Mouse (Mus musculus): ENCODE results near the gene Zfp536. TPM values are rescaled to one million over a fixed set of nuclear protein-coding genes. Genes with fewer than 3 reads are reported as not detected.

The Zfp536 gene
- polyA plus RNA-seq (2015; fragmentation: Nextera tagmentation; extraction: Ambion mirVana): 35.9 and 36.0 TPM in 2 replicates

DNA sequence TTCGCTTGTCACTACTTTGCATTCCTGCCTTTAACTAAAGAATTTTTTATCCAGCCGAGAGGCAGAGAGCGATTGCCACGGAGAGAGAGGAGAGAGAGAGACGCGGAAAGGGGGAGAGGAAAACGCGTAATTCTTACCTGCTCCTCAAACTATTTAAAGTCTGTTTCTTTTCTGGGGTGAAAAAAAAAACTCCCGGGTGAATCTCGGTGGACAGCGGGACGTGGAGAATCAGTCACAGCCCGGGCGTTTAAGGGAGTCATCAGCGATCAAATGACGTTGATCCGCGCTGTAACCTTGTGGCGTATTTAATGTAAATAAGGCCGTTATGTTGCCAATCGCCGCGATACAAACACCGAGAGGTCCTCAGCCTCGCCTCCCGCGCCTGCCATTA is at the start of gene Zfp536:
Zfp536 (minus strand) TSS at position 330 of the 391 bp plus-strand sequence.
- H3K4me2 ChIP-seq (replicated peaks): peak within 1 kb of the TSS; percentile 99
- H3K36me3 ChIP-seq: no peaks in the 10 kb centered on the region
- peaks cover 39% of the 10 kb centered on the region for H3K4me1 ChIP-seq
- peak within 1 kb of the TSS; percentile 64 for H3K4me3 ChIP-seq
- H3K9me3 ChIP-seq: no peaks in the 10 kb centered on the region
- 0 out of 2 replicates have a peak, but pooled peaks cover 3% of the 10 kb centered on the region for H3K27me3 ChIP-seq
- H3K9ac ChIP-seq (replicated peaks): peak within 1 kb of the TSS; percentile 72
- WGBS: under 1% methylated on average over 27 of the region's 27 CpGs
- ATAC-seq (replicated peaks): no peak
- peak within 1 kb of the TSS; percentile 89 for H3K27ac ChIP-seq (replicated peaks)

DNA sequence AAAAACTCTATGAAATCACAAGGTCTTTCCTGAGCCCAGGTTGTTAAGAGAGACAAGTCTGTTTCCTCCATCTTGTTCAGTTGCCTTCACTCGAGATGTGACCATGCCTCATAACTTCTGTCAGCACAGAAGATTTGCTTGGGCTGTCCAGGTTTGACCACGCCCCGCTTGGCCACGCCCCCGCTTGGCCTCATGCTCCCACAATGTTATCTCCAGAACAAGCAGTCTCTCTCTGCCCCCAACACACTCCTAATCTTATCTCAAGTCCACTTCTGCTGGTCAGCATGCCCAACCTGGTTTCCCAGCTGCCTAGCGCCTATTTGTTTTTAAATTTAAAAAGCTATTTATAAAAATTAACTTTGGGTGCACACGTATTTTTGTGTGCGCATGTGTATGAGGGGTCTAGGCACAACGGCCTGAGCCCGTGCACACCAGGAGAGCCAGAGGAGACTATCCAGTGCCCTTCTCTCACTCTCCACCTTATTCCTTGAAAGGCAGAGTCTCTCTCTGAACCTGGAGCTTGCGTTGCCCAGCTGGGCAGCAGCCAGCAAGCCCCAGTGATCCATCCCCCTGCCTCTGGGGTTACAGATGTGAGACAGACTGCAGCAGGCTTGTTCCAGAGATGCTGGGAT is 47.3 kb upstream of the Zfp536 start:
- WGBS: 89% methylated on average over 11 of the region's 11 CpGs
- Histone ChIP-seq H3K4me2 (replicated peaks) (no peak overlapping the region), H3K27me3 (no peaks in the 10 kb centered on the region), H3K9me3 (no peaks in the 10 kb centered on the region), H3K36me3 (no peaks in the 10 kb centered on the region), H3K27ac (replicated peaks) (no peak overlapping the region), H3K4me3 (no peak overlapping the region), H3K4me1 (no peaks in the 10 kb centered on the region), H3K9ac (replicated peaks) (no peak overlapping the region)
- no peak for ATAC-seq (replicated peaks)

DNA sequence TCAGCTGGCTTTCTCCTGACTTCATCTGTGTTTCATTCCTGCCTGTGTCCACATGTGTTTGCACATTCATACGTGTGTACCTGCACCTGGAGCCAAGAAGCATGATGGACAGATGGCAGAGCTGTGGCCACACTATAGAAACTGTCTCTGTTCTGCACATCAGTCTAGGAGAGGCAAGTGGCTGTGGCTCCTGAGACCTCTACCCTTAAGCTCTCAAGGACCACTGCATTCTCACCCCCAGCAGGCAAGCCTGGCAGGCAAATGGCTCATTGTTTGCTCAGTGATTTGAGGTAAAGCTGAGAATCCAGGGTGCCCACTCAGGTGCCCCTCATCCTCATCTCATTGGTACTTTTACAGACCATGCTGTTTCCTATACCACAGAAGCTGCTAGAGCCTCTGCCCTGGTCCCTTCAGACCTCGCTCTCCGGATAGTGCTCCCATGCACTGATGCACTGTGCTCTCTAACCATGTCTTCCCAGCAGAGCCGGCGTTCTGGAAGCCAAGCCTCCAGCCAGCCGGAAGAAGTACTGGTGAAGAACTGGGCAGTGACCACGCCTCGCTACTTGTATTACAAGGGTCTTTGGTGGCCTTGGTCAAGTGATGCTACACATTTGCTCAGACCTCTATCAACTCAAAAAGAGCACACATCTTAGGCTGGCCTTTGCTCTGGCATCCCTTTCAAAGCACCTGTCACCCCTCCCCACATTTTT is 45.3 kb upstream of the Zfp536 start:
- H3K27me3 ChIP-seq: no peaks in the 10 kb centered on the region
- no peak overlapping the region for H3K9ac ChIP-seq (replicated peaks)
- no peaks in the 10 kb centered on the region for H3K36me3 ChIP-seq
- H3K4me2 ChIP-seq (replicated peaks): no peak overlapping the region
- H3K4me1 ChIP-seq: no peaks in the 10 kb centered on the region
- H3K4me3 ChIP-seq: no peak overlapping the region
- no peak overlapping the region for H3K27ac ChIP-seq (replicated peaks)
- WGBS: 87% methylated on average over 8 of the region's 8 CpGs
- H3K9me3 ChIP-seq: no peaks in the 10 kb centered on the region
- no peak for ATAC-seq (replicated peaks)

DNA sequence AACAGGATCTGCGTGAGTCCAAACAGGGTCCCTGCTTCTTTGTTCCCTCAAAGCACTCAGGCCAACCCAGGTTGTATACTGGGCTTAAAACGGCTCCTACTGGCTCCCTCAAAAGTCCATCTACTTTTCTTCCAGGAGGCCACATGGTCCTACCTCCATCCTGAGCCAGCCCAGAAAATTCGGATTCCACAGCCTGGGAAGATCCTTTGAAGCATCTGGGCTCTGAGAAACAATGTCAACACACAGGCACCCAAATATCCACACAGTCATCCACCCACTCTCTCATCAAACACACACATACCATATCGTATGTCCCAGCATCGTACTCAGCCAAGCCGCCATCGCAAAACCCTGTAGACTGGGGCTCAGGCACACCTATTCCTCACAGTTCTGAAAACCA is 43.5 kb upstream of the Zfp536 start:
- 91% methylated on average over 7 of the region's 7 CpGs for WGBS
- Histone ChIP-seq H3K4me3 (no peak overlapping the region), H3K36me3 (no peaks in the 10 kb centered on the region), H3K4me1 (no peaks in the 10 kb centered on the region), H3K9ac (replicated peaks) (no peak overlapping the region), H3K4me2 (replicated peaks) (no peak overlapping the region), H3K27ac (replicated peaks) (no peak overlapping the region), H3K27me3 (no peaks in the 10 kb centered on the region), H3K9me3 (no peaks in the 10 kb centered on the region)
- ATAC-seq (replicated peaks): no peak

DNA sequence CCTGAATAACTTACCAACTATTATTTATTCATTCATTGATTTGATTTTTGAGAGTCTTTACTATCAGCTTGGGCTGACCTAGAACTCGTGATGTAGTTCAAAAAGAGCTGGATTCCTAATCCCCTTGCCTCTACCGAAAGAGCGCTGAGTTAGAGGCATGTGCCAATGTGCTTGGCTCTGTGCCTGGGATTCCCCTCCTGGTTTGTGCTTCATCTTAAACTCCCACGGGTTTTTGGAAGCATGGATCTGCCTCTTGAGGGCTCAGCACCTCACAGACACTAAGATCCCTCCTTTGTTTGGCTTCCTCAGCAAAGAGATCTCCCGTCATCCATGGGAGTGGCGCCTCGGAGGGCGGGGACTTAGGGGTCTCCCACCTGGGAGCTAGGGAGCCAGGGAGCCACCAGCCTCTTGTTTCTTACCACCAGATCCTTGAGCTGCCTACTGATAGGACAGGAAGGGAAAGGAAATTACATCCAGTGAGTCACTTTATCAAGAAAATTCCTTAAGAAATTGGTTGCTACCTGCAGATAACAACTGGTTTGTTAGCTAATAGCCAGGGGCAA is 41.5 kb upstream of the Zfp536 start:
- no peaks in the 10 kb centered on the region for H3K36me3 ChIP-seq
- H3K27ac ChIP-seq (replicated peaks): no peak overlapping the region
- H3K4me1 ChIP-seq: no peaks in the 10 kb centered on the region
- WGBS: 53% methylated on average over 8 of the region's 8 CpGs
- H3K9me3 ChIP-seq: no peaks in the 10 kb centered on the region
- H3K27me3 ChIP-seq: no peaks in the 10 kb centered on the region
- H3K9ac ChIP-seq (replicated peaks): no peak overlapping the region
- no peak for ATAC-seq (replicated peaks)
- H3K4me2 ChIP-seq (replicated peaks): no peak overlapping the region
- no peak overlapping the region for H3K4me3 ChIP-seq

DNA sequence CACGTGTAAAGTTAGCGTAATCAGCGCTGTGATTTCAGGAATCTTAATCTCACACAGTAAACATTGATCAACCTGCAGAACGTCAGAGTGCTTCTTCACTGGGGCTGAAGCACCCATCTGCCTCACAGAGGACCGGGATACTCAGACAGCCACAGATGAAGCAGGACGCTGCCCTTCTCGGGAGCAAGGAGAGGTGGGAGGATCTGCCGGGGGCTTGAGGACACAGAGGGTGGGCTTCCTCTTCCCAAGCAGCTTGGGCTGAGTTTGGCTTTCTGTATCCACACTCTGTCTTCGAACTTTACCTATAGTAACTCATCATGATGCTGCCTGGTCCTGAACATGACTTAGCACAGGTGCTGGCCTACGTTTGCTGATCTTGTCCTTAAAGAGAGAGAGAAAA is 40.2 kb upstream of the Zfp536 start:
- no peaks in the 10 kb centered on the region for H3K4me1 ChIP-seq
- 83% methylated on average over 10 of the region's 10 CpGs for WGBS
- no peak overlapping the region for H3K4me2 ChIP-seq (replicated peaks)

DNA sequence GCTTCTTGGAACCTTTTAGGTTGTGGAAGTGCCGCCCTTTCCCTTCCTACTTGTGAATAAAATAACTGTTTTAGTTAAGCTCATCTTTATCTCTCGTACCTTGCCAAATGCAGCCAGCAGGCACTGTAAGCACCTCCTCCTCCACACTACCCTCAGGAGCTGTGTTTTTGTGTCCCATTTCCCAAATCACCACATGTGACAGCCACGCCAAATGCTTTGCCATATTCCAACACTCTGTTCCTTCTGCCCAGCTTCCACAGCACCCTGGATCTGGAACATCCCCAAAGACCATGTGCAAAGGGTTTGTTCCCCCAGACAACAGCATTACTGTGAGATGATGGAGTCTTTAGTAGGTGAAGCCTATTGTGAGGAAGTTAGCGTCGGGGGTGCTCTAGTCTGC is 36.5 kb upstream of the Zfp536 start:
- no peak overlapping the region for H3K9ac ChIP-seq (replicated peaks)
- no peaks in the 10 kb centered on the region for H3K4me1 ChIP-seq
- WGBS: 92% methylated on average over 5 of the region's 5 CpGs
- H3K4me3 ChIP-seq: no peak overlapping the region
- H3K9me3 ChIP-seq: no peaks in the 10 kb centered on the region
- no peak for ATAC-seq (replicated peaks)
- no peak overlapping the region for H3K4me2 ChIP-seq (replicated peaks)
- no peak overlapping the region for H3K27ac ChIP-seq (replicated peaks)
- no peaks in the 10 kb centered on the region for H3K27me3 ChIP-seq
- no peaks in the 10 kb centered on the region for H3K36me3 ChIP-seq

More for the DNA sequence above, 40.2 kb upstream of the Zfp536 start:
- H3K9ac ChIP-seq (replicated peaks): no peak overlapping the region
- H3K4me3 ChIP-seq: no peak overlapping the region
- no peaks in the 10 kb centered on the region for H3K36me3 ChIP-seq
- no peak for ATAC-seq (replicated peaks)
- H3K27ac ChIP-seq (replicated peaks): no peak overlapping the region
- no peaks in the 10 kb centered on the region for H3K9me3 ChIP-seq
- H3K27me3 ChIP-seq: no peaks in the 10 kb centered on the region

DNA sequence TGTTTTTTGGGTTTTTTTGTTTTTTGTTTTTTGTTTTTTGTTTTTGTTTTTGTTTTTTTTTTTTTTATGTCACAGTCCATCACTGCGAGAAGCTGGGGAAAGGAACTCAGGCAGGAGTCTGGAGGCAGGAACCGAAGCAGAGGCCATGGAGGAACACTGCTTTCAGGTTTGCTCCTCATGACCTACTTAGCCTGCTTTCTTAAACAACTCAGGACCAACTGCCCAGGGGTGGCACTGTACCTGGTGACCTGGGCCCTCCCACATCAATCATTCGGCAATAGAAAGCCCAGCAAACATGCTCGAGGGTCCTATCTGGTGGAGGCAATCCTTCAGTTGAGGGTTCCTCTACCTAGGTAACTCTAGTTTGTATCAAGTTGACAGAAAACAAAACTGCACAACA is 35.6 kb upstream of the Zfp536 start:
- WGBS: 94% methylated on average over 4 of the region's 4 CpGs
- Histone ChIP-seq H3K9me3 (no peaks in the 10 kb centered on the region), H3K4me3 (no peak overlapping the region), H3K4me1 (no peaks in the 10 kb centered on the region), H3K9ac (replicated peaks) (no peak overlapping the region), H3K4me2 (replicated peaks) (no peak overlapping the region), H3K27me3 (no peaks in the 10 kb centered on the region), H3K27ac (replicated peaks) (no peak overlapping the region), H3K36me3 (no peaks in the 10 kb centered on the region)
- no peak for ATAC-seq (replicated peaks)

DNA sequence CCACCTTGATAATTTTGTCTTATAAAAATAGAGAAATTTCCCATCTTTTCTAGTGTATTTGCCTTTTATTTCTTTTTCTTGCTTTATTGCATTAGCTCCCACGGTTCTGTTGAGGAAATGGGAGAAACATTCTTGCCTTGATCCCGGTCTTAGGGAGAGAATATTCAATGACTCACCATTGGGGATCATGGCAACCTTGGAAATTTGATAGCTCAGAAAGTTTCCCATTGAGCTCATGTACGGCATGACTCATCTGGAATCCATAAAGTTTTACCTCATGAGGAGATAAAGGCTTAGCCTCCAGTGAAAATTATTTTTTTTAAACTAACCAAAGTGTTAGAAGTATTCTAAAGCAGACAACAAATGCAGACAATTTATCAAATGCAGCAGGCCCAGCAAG is 27.7 kb upstream of the Zfp536 start:
- no peaks in the 10 kb centered on the region for H3K27me3 ChIP-seq
- no peaks in the 10 kb centered on the region for H3K4me1 ChIP-seq
- H3K9ac ChIP-seq (replicated peaks): no peak overlapping the region
- 83% methylated on average over 3 of the region's 3 CpGs for WGBS
- no peaks in the 10 kb centered on the region for H3K9me3 ChIP-seq
- H3K4me3 ChIP-seq: no peak overlapping the region
- H3K27ac ChIP-seq (replicated peaks): no peak overlapping the region
- no peak for ATAC-seq (replicated peaks)
- no peaks in the 10 kb centered on the region for H3K36me3 ChIP-seq
- H3K4me2 ChIP-seq (replicated peaks): no peak overlapping the region

DNA sequence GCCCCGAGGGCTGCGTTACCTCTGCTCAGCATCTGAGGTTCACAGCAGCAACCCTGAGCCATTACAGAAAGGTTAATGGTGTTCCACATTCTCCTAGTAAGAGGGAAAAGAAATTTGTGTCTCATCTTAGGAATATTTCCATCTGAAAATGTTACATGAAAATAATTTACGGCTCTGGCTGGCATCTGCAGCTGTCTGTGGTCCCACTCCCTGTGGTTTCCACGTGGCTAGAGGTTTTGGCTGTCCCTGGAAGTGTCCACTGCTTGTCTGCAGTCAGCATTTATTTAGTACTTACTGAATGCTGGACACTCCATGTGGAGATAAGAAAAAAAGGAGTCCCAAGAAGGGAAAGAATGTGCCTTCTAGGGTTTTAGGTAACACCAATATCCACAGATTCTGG is 15.3 kb upstream of the Zfp536 start:
- no peaks in the 10 kb centered on the region for H3K27me3 ChIP-seq
- H3K36me3 ChIP-seq: no peaks in the 10 kb centered on the region
- no peak overlapping the region for H3K4me3 ChIP-seq
- no peak overlapping the region for H3K9ac ChIP-seq (replicated peaks)
- H3K27ac ChIP-seq (replicated peaks): no peak overlapping the region
- no peak for ATAC-seq (replicated peaks)
- 74% methylated on average over 4 of the region's 4 CpGs for WGBS
- H3K4me2 ChIP-seq (replicated peaks): no peak overlapping the region
- H3K9me3 ChIP-seq: no peaks in the 10 kb centered on the region
- H3K4me1 ChIP-seq: 0 out of 2 replicates have a peak, but pooled peaks cover 3% of the 10 kb centered on the region

DNA sequence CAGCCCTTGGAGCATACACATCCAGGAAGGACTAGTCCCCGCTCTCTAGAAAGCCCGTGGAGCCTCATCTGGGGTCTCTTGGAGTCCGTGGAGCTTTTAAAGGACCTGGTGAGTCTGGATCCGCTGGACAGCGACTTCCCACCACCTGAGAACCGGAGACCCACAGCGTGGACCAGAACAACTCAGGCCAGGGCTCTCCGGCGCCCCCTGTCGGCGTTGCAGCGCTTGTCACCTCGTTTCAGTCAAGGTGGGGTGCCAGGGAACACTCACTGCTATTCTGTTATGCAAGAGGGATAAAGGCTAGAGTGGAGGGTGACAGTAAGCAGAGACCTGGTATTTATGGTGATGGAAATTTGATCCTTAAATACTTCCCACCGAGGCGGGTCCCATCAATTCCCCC is 2.1 kb upstream of the Zfp536 start:
- H3K27me3 ChIP-seq: 0 out of 2 replicates have a peak, but pooled peaks cover 3% of the 10 kb centered on the region
- no peaks in the 10 kb centered on the region for H3K36me3 ChIP-seq
- H3K27ac ChIP-seq (replicated peaks): no peak overlapping the region
- no peak overlapping the region for H3K9ac ChIP-seq (replicated peaks)
- no peak for ATAC-seq (replicated peaks)
- peaks cover 20% of the 10 kb centered on the region for H3K4me1 ChIP-seq
- WGBS: 7% methylated on average over 15 of the region's 15 CpGs
- H3K9me3 ChIP-seq: no peaks in the 10 kb centered on the region
- no peak overlapping the region for H3K4me3 ChIP-seq
- H3K4me2 ChIP-seq (replicated peaks): no peak overlapping the region

DNA sequence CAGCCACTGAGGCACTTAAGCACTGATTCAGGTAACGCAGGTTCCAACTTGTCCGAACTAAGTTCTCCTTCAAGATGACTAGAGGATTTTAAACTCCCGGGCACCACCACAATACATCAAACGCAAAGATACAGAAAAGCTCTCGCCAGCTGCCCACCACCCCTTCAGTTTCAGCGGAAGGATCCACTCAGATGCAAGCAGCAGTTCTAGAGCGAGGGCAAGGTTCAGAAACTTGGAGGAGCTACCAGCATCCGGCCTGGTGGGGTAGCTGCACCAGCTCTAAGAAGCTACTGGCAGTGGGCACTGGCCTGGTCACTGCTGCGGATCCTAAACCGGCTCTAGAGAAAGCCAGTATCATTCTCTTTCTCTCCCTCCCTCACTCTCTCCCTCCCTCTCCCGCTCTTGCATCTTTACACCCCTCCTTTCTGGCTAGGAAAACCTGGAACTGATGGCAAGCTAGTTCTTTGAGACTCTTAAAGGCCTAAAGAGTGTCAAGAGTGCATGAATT is 1.1 kb upstream of the Zfp536 start:
- ATAC-seq (replicated peaks): no peak
- 0 out of 2 replicates have a peak, but pooled peaks cover 3% of the 10 kb centered on the region for H3K27me3 ChIP-seq
- 31% methylated on average over 11 of the region's 11 CpGs for WGBS
- H3K9ac ChIP-seq (replicated peaks): no peak overlapping the region
- H3K27ac ChIP-seq (replicated peaks): no peak overlapping the region
- no peak overlapping the region for H3K4me3 ChIP-seq
- H3K36me3 ChIP-seq: no peaks in the 10 kb centered on the region
- H3K4me2 ChIP-seq (replicated peaks): no peak overlapping the region
- H3K9me3 ChIP-seq: no peaks in the 10 kb centered on the region
- peaks cover 27% of the 10 kb centered on the region for H3K4me1 ChIP-seq
